Mouse (Mus musculus): ENCODE data around the gene Trim72.

Trim72 gene

GRCm38 (mm10) chr7:128003688-128004087 lies at the start of gene Trim72:
Gene Trim72, plus strand, starts transcription at chr7:128003949.
- DNase-seq (ENCODE audit: low spot score) = no peak

GRCm38 (mm10) chr7:127959364-127959763 lies 44.4 kb upstream of the Trim72 start:
- DNase-seq (ENCODE audit: low spot score) = no peak

DNA sequence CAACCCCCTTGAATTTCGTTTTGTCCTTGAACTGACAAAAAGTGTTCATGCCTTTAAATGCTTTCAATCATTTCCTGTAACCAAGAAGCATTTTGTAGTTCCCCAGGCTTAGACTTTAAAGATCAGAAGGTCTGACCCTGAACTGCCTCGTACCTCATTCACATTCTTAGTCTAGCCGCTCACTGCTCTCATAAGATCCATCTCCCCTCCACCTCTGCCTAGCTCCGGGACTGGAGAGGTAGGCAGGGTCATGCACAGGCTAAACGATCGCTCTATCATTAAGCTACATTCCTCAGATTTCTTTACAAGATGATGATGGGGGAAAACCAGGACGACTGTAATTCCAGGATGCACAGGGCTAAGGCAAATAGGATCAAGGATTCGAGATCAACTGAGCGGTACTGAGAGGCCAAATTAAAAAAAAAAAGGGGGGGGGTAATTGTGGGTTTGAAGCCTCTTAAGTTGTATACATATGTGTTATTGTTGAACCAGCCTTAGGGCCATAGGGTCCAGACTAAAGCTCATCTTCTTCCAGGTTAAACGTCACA lies 37.3 kb upstream of the Trim72 start:
- DNase-seq (ENCODE audit: low spot score) = peak; percentile 25

- DNase-seq (ENCODE audit: low spot score) = peak; percentile 93
These were observed 36.5 kb upstream of the Trim72 start, which contains the start of gene Fus for GRCm38 (mm10) chr7:127967004-127967921. Gene Fus, plus strand, starts transcription at chr7:127967457.

DNA sequence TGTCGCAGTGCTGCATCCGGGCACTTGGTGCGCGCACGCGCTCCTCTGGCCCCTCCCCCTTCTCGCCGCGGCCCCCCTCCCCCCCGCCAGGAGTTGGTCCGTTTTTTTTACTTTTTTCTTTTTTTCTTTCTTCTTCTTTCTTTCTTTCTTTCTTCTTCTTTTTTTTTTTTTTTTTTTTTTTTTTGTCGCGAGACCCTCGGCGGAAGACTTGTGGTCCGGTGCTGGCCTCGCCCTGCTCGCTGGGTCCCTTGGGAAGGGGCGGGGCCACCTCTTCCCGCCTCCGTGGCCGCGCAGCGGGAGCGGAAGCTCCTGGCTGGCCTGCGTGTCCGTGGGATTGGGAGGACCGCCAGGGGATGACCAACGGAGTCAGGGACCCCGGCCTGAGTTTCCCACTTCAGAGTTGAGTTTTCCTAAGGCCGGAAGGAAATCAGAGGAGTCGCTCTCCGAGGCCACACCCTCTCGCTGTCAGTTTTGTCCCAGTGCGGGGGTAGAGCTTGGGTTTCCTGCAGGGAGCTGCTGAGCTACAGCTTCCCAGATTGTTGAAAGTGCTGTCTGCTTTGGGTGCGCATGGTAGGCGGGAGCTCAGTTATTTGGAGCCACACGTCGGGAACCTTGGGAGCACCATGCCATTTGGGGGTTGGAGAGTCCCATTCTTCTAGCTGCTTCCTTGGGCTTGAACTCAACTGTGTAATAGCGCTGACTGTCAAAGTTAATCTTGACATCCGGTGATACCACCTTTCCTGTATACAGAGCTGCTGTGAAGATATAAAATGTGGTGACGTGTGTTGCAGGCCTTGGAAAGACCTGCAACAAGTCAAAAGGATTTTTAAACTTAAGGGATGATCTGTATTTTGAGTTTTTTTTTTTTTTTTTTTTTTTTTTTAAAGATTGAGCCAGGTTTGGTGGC lies 35.6 kb upstream of the Trim72 start:
- DNase-seq (ENCODE audit: low spot score) = peak; percentile 77

GRCm38 (mm10) chr7:127974413-127974930 lies 29.3 kb upstream of the Trim72 start:
- no peak for DNase-seq (ENCODE audit: low spot score)

DNA sequence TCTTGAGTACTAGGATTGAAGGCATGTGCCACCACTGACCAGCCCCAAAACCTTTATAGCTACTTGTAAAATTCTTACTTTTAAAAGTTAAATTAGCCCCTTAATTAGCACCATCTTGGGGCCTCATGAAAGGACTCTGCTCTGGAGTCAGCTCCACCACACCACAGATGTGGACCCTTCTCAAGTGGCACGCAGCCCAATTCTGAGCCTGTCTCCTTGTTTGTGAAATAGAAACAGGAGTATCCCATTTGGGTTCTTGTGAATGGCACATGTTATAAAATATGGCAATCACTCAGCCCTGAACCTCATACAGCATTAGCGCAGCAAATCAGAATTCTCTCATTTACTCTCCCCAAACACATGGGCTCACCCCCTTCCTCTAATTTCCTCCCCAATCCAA lies 24.9 kb upstream of the Trim72 start:
- DNase-seq (ENCODE audit: low spot score) = no peak

- DNase-seq (ENCODE audit: low spot score) = no peak
These were observed 23.1 kb upstream of the Trim72 start for GRCm38 (mm10) chr7:127980606-127981005.

DNA sequence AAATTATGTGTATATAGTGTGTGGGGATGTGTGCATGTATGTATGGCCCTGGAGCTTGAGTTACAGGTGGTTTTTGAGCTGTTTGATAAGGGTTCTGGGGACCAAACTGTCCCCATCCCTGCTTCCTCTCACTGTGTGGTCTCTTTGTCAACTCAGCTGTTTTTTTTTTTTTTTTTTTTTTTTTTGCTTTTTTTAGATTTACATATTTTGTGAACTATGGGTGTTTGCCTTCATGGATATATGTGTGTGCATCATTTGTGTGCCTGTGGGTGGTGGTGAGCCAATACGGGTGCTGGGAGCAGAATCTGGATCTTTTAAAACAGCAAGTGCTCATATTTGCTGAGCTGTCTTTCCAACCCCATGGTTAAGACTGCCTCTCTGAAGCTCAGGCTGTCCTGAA lies 14.8 kb upstream of the Trim72 start:
- DNase-seq (ENCODE audit: low spot score) = no peak

DNA sequence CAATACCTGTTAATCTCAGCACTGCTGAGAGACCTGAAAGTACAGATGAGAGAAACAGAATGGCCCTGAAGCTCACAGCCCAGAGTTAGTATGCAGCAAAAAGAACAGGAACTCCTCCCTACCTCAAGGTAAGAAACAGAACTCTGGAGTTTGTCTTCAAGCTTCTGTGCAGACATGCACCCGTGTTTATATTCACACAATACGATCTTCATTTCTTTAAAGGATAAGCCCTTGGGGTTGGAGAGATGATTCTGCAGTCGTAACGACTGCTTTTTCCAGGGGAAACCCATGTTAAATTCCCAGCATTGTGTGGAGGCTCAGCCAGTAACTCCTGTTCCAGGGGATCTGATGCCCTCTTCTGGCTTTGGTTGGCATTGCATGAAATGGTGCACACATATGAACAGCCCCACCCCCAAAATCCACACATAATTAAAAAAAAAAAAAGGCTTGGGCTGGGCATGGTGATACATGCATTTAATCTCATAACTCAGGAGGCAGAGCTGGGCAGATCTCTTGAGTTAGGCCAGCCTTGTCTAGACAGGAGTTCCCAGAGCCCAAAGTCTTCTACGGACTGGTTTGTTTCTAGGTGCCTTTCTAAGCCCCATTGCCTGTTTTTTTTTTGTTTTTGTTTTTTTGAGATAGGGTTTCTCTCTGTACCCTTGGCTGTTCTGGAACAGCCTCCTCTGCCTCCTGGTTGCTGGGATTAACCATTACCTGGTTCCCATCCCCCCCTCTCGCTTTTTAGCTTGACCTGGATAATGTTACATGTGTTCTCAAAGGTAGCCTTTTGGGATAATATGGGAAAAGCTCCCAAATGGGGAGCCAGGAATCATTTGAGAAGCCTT lies 11.9 kb upstream of the Trim72 start:
- peak; percentile 54 for DNase-seq (ENCODE audit: low spot score)

DNA sequence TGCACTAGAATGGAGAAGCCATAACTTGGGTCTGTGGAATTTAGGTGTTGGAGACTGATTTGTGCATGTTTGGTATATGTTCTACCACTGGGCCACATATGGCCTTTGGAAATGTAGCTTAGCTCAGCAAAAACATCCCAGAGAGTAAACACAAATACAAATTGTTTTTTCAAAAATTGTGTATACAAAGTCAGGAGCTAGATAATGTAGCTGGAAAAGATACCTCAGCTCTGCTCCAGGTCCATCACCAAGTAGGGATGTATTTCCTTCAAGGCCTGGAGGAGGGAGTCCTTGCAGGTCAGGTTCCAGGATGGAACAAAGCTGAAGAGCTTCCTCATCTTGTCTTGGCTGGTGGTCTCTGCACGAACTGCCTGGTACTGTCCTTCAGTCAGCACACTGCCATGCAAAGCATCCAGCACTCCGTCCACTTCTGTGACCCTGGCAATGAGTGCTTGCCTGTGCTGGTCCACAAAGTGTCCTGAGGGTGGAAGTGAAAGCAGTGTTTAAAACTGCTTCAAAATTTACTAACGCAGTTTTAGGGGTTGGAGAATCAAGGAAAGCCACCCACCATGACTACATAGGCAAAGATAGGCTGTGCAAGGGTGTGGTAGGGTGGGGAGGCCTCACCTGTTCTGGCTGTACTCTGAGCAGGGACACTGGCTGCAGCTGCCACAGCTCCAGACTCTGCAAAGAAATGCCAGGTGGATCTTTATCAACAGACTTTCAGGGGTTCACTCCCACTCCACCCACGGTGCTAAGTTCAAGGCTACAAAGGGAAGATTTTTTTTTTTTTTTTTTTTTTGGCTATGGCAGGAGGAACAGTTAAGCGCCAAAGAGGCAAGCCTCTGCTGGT lies 11.0 kb upstream of the Trim72 start:
- DNase-seq (ENCODE audit: low spot score) = no peak

- no peak for DNase-seq (ENCODE audit: low spot score)
These were observed 10.3 kb upstream of the Trim72 start, which contains the start of gene Pycard for GRCm38 (mm10) chr7:127993341-127993977. Gene Pycard, minus strand, starts transcription at chr7:127993867.

GRCm38 (mm10) chr7:127999436-127999835 lies 4.3 kb upstream of the Trim72 start:
- DNase-seq (ENCODE audit: low spot score) = no peak

DNA sequence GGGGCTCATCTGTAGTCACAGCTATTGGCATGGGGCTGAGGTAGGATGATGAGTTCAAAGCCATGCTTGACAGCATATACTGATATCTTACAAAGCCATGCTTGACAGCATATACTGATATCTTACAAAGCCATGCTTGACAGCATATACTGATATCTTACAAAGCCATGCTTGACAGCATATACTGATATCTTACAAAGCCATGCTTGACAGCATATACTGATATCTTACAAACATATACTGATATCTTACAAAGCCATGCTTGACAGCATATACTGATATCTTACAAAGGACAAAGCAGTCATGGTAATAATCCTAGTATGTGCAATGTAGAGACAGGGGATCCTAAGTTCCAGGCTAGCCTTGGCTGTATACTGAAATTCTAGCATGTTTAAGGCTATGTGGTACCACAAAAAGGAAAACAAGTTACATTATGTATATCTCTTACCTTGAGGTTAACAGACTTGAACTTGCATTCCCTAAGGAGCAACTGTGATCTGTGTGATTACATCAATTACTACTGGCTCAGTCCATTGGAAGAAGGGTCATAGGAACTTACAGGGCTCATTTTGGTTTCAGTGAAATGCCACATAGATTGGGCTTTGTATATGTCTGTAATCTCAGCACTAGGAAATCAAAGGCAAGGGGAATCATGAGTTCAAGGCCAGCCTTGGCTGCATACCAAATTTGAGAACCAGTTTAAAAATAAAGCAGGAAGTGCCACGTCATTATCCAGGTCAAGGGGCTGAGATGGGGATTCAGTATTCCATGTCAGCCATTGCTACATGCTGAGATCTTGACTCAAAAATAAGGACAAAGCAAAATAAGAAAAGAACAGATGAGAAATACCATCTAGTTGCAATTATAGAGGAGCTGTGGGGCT lies 3.4 kb upstream of the Trim72 start:
- no peak for DNase-seq (ENCODE audit: low spot score)

- DNase-seq (ENCODE audit: low spot score) = no peak
These were observed 651 bp upstream of the Trim72 start for GRCm38 (mm10) chr7:128003098-128003497.

DNA sequence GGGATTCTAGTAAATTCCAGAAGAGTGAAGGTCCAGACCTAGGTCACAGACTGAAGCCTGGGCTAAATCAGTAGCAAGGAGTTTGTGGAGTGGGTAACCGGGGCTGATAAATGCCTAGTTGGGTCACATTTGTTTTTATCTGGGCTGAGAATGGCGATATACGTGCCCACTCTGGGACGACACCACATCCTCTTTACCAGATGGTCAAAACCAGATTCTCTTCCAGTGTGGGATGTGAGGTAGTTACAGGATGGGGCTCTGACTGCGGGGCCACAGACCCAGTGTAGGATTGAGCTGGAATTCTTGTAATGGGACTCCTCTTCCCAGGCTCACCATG lies 369 bp downstream of the Trim72 start:
- DNase-seq (ENCODE audit: low spot score) = no peak

GRCm38 (mm10) chr7:128004487-128005362 lies 976 bp downstream of the Trim72 start:
- DNase-seq (ENCODE audit: low spot score) = peak; percentile 80

- DNase-seq (ENCODE audit: low spot score) = no peak
These were observed 2.4 kb downstream of the Trim72 start for GRCm38 (mm10) chr7:128006193-128006592.
